Mouse (Mus musculus): ENCODE data around the gene Bag3.

DNA sequence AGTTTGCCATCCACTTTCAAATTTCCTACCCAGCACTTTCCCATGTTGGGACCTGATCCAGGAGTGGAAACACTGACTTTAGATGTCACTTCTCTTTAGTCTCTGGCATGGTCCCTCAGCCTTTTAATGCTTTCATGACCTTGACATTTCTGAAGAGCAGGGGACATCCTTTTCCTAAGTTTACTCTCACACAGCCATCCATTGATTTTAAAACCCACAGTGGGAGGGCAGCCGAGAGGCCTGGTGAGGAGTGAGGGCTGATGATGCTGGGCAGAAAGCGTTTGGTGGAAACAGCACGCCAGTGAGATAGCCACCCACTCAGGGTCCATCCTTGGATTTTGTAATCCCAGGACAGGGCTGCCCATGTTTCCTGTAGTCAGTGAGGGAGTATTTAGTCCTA is 20.5 kb downstream of the Bag3 start:
- TF ChIP-seq NELFE (IDR thresholded peaks at IDR 0.05; ENCODE audit: low read depth, low read length) (no peak), CTCF (conservative IDR thresholded peaks at IDR 0.05 in 1 of 2, IDR thresholded peaks at IDR 0.05 in 1 of 2; ENCODE audit: low read depth in 2 of 2, low read length in 2 of 2) (no peak)
